Mouse (Mus musculus) c-Kit-positive CD71-positive TER-119-positive erythroid progenitor cells, embryonic 14.5 days (primary cell): ENCODE data around the gene Gga1.
A peak's percentile ranks its signal among the peaks of the same experiment; 100 is the strongest.
"Not testable (repeated sequence)": the region's sequence is repeated elsewhere in the genome, so short reads cannot be mapped to it uniquely, and the experiment has no call there.

ENCODE experiments used
- DNase-seq: peaks from one replicate; pipeline ENCODE4 v3.0.0-alpha.2; 2013; ENCODE audit warnings: low spot score

The Gga1 gene

DNA sequence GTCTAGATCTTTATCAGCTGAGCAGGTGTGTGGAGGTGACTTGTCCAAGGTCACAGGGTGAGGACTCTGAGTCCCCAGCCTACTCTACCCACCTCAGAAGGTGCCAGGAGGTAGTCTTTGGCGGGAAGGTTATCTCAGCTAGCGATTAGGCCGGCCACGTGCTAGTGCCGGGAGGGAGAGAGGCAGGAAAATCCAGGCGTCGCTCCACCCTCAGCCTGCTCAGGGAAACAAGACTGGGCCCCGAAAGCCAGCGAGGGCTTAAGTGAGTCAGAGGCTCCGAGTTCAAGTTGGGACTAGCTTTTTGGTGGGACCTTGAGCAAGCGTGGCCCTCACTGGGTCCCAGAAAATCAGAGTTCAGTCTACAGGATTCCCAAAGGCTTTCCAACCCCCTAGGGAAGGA lies 31.7 kb upstream of the Gga1 start:
- no peak for DNase-seq

GRCm38 (mm10) chr15:78845867-78846266 lies 31.1 kb upstream of the Gga1 start:
- DNase-seq, result no peak

DNA sequence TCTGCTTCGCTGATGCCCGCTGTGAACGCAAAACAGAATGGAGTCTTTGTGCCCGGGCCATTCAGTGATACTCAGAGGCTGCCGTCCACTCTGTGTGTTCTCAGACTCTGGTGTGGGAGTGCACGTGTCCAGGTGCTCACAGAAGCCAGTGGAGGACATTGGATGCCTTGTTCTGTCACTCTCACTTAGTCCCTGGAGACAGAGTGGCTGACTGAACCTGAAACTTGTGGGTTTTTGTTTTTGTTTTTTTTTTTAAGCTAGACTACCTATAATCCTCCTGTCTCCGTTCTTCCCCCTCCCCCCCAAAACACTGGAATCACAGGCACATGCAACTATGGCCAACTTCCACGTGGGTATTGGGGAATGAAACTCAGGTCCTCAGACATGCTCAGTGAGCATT lies 30.6 kb upstream of the Gga1 start:
- no peak for DNase-seq

DNA sequence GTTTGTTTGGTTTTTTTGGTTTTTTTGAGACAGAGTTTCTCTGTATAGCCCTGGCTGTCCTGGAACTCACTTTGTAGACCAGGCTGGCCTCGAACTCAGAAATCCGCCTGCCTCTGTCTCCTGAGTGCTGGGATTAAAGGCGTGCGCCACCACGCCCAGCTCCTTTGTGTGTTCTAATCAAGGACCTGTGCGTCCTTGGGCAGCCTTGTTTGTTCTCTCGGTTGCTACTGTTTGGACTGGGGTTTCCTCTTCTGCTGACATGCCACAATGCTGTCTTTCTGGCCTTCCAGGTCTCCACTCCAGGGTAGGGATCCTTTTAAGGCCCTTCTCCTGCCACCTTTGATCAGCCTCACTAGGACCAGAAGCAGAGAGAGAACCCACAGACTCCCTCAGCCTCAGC lies 30.2 kb upstream of the Gga1 start:
- not testable (repeated sequence) for DNase-seq

- peak; percentile 80 for DNase-seq
Observed at GRCm38 (mm10) chr15:78848467-78848866, 28.5 kb upstream of the Gga1 start.

GRCm38 (mm10) chr15:78849485-78849884 lies 27.5 kb upstream of the Gga1 start:
- no peak for DNase-seq

DNA sequence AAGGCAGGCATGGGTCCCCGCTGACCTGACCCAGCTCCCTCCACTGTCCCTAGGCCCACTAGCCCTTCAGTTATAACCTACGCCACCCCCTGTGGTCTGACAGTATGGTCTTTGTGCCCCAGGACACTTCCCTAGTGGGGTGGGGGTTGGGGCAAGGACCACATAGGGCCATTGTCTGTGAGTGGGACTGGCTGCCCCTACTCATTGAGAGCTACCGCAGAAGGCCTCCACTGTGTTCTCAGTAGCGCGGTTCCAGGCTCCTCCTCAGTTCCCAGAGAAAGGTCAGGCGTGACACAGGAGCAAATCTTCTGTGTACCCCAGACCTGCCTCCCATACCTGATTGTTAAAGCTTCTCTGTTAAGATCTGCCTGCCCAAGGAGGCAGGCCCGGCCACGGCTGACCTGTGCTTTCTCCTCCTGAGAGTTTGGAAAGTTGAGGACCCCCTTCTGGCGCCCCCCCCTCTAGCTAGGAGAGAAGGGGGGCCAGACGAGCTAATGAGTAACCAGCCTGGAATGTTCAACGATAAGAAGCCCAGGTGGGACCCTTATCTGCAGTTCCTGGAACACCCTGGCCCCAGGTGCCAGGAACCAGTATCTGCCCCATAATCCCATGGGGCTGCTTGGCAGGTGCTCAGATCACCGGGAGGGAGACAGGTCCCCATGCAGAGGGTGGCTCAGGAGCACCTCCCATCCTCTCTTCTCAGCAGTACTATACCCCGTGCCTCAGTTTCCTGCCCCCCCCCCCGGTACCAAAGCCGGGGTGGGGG lies 26.7 kb upstream of the Gga1 start:
- no peak for DNase-seq

GRCm38 (mm10) chr15:78850944-78851343 lies 26.0 kb upstream of the Gga1 start:
- no peak for DNase-seq

DNA sequence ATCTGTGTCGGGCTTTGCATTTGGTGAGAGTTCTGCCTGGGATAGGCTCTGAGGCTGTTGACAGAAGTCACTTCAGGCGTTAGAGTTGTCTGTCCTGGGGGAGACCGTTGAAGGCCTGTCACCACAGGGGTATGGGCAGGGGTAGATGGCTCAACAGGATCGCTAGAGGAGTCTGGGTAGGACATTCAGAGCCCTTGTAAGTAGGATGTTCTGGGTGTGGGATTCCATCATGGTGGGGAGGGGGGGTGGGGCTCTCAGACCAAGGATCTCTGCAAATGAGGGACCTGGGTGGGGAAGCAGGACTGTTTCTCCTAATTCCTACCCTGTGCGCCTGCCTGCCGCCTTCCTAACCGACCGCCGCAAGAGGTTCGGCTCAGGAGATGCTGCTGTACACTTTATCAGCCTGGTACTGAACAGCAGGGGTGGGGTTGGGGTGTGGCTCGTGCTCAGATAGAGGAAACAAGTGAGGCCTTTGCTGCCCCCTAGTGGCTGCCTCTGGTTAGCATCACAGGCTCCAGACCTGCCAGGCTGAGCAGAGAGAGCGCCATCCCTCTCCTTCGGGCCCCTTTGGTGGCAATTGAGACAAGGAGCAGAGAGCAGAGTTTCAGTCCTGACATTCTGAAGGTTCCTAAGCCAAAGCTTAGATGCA lies 25.4 kb upstream of the Gga1 start:
- peak; percentile 97 for DNase-seq

GRCm38 (mm10) chr15:78855303-78855965 lies 21.6 kb upstream of the Gga1 start, which contains the start of gene Lgals2:
Lgals2 (minus strand) TSS chr15:78855529.
- DNase-seq, result no peak

- DNase-seq, result no peak
Observed at GRCm38 (mm10) chr15:78857009-78857408, 20.0 kb upstream of the Gga1 start.

DNA sequence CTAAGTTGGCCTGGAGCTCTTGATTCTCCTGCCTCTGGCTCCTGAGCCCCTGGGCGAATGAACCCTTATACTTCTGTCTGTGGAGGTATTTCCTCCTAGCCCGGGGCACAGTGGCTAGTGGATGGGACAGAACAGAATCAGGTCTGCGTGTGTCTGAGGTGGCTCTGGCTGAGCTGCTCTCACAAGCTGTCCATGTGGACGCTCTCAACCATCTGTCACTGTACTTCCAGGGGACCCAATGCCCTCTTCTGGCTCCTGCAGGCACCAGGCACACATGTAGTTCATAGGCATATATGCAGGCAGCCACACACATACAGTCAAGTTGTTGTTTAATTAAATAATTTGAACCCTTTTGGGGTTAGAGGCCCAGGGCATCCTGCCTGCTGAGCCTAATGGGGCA lies 17.7 kb upstream of the Gga1 start:
- DNase-seq, result no peak

DNA sequence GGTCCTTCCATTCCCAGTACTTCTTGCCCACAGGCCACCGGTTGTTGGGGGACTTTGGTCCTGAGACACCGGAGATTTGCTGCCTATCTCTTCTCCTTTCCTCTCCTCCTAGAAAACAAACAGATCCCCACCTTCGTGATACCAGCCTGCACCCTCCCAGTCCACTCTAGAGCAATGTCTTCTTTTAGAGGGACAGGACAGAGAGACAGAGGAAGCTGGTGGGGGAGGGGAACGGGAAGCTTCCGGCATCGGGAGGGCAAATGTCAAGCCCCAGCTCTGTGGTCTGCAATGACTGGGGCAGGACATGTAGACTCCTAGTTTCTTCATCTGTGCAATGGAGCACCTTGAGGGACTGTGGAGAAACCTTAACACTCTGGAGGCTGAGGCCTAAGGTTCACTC lies 17.3 kb upstream of the Gga1 start:
- DNase-seq, result no peak

- no peak for DNase-seq
Observed at GRCm38 (mm10) chr15:78862280-78862679, 14.7 kb upstream of the Gga1 start.

DNA sequence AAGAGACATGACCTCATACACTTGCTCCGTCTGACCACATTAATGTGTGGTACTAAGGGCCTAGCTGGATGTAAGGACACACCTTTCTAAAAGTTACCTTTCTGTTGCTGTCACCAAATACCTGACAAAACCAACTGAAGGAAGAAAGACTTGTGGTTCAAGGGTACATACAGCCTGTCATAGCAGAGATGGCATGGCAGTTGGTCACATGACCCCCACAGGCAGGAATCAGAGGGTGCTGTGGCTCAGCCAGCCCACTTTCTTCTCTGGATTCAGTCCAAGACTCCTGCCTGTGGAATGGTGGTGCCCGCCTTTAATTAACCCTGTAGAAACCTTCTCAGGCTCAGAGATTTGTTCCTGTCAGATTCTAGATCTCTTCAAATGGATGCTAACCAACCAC lies 13.8 kb upstream of the Gga1 start:
- no peak for DNase-seq

DNA sequence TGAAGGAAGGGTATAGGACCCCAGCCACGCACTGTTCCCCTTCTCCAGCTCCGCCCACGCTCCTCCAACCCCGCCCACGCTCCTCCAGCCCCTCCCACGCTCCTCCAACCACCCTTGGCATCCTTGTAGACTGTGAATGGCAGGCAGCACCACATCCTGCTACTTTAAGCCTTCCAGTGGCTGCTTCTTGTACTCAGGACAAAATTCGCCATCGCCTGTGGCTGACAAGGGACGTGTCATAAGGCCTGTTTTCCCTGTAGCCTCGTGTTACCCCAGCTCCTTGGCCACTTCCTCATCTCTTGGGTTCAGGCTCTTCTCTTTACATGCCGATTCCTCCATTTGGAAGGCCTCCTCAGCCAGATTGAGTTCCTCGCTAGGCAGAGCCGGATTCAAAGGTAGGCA lies 13.1 kb upstream of the Gga1 start:
- no peak for DNase-seq

DNA sequence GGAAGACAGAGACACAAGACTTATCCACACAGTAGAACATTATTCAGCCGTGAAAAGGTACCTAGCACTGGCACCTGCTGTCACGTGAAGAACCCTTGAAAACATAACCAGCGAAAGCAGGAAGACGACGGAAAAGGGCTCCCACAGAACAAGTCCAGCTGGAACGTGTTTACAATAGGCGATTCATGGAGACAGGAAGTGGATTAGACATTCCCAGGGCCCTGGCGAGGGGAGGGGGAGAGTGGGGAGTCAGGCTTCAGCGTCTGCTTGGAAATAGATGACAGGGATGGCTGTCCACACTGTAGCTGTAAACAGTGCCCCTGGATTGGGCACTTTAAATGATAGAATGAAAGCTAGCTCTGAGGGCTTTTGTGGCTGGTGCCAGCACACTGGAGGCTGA lies 8.6 kb upstream of the Gga1 start:
- no peak for DNase-seq

DNA sequence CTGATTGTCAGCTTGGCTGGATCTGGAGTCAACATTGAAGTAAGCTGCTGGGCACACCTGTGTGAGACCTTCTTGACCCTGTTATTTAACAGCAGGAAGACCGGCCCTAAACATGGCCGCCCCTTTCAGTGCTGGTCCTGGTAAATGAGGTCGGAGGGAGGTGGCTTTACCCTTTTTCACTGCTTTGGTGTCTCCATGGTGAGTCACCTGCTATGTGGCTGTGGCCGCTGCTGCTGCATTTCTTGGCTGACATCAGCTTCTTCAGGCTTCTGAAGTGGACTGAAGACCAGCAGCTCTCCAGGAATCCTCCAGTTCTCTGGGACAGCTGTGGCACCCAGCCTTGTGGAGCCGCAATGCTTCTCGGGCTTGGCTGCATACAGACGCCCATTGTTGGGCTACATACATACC lies 8.2 kb upstream of the Gga1 start:
- no peak for DNase-seq

- peak; percentile 64 for DNase-seq
Observed at GRCm38 (mm10) chr15:78869775-78870174, 7.2 kb upstream of the Gga1 start.

GRCm38 (mm10) chr15:78872021-78872608 lies 4.9 kb upstream of the Gga1 start:
- DNase-seq, result no peak

- no peak for DNase-seq
Observed at GRCm38 (mm10) chr15:78873803-78874435, 3.1 kb upstream of the Gga1 start.

- DNase-seq, result no peak
Observed at GRCm38 (mm10) chr15:78874989-78875388, 2.0 kb upstream of the Gga1 start.
